Mouse (Mus musculus) limb, embryonic 10.5 days (tissue): Measurements from ENCODE around the gene Adgrb2. TPM values are rescaled to one million over a fixed set of nuclear protein-coding genes. Genes with fewer than 3 reads are reported as not detected.

Experiments used
- DNase-seq: peaks from one replicate; pipeline ENCODE4 v3.0.0-alpha.2; 2017; ENCODE audit warnings: low spot score
- H3K27ac ChIP-seq: fragments of 300-500 bp; sonication (generic); 2 replicates; pipeline ENCODE4 v1.5.1; 2016; ENCODE audit warnings: mild to moderate bottlenecking
- H3K27me3 ChIP-seq: fragments of 300-500 bp; sonication (generic); 2 replicates; pipeline ENCODE4 v1.6.1; 2016; ENCODE audit warnings: low read depth, mild to moderate bottlenecking; ENCODE audit not compliant: poor library complexity, severe bottlenecking
- H3K36me3 ChIP-seq: fragments of 300-500 bp; sonication (generic); 2 replicates; pipeline ENCODE4 v1.6.1; 2016; ENCODE audit warnings: mild to moderate bottlenecking, moderate library complexity
- H3K4me1 ChIP-seq: fragments of 300-500 bp; sonication (generic); 2 replicates; pipeline ENCODE4 v1.6.1; 2016
- H3K4me3 ChIP-seq: fragments of 300-500 bp; sonication (generic); 2 replicates; pipeline ENCODE4 v1.5.1; 2016; ENCODE audit warnings: mild to moderate bottlenecking, moderate library complexity
- H3K9me3 ChIP-seq: fragments of 300-500 bp; sonication (generic); replicated peaks from 2 replicates; pipeline ENCODE4 v1.6.1; 2016; ENCODE audit warnings: mild to moderate bottlenecking
- WGBS: fragments of 180-500 bp; shearing (Covaris S2); methylation state at CpG from one replicate; pipeline ENCODE4 v1.1.7; 2016; 5-methylcytosine and 5-hydroxymethylcytosine counted together
- polyA plus RNA-seq: library from polyadenylated mRNA; unstranded; fragments of >200 nt; fragmentation: Nextera tagmentation; extraction: Ambion mirVana; gene quantifications from 2 replicates; pipeline ENCODE4 v1.2.1, GENCODE M21; 2016

The Adgrb2 gene
- polyA plus RNA-seq, 1 experiment from 2014 or later = 0.84 TPM

DNA sequence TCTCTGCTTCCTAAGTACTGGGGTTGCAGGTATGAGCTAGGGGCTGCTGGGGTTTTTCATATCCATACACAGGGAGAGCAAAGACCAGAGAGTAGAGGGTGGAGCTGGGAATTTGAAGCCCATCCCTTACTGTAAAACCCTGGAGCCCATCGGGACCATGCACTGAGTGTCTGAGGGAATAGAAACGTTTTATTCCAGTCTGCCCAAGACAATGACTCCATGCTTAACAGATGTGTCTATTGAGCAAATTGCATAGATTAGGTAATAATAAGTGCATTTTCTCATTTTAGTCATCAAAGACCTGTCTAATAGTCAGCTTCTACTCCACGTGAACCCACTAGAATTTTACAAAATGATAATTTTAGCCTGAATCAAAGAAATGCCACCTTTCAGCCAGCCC lies 85.9 kb downstream of the Adgrb2 start:
- Histone ChIP-seq H3K4me3 (no peak overlapping the region), H3K36me3 (no peaks in the 10 kb centered on the region), H3K9me3 (no peaks in the 10 kb centered on the region), H3K4me1 (peaks cover 13% of the 10 kb centered on the region), H3K27ac (no peak overlapping the region), H3K27me3 (peaks cover under 1% of the 10 kb centered on the region; the same call in 1 of the 2 replicates)
- DNase-seq = no peak
- WGBS = 83% methylated on average over 3 of the region's 3 CpGs

DNA sequence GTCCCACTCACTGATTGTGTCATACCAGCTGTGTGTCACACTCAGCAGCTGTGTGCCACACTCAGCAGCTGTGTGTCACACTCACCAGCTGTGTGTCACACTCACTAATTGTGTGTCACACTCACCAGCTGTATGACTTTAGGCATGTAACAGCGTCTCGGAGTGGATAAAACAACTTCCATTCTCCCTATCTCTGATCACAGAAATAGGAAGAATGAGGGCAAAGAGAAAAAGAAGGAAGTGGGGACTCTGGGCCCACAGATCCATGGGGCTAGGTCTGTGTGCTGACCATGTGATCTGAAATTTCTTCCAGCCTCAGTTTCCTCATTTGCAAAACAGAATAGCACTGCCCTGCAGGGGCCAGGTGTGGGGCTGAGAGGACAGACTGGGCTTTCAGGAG lies 87.1 kb downstream of the Adgrb2 start:
- no peaks in the 10 kb centered on the region for H3K36me3 ChIP-seq
- peaks cover 7% of the 10 kb centered on the region for H3K4me1 ChIP-seq
- H3K27ac ChIP-seq = no peak overlapping the region
- peaks cover 13% of the 10 kb centered on the region for H3K27me3 ChIP-seq
- 91% methylated on average over 2 of the region's 2 CpGs for WGBS
- H3K4me3 ChIP-seq = no peak overlapping the region
- H3K9me3 ChIP-seq = no peaks in the 10 kb centered on the region
- no peak for DNase-seq

Other genes with a start within 250 kb of the Adgrb2 start
- gene Khdrbs1, start 242.6 kb upstream of the Adgrb2 start, polyA plus RNA-seq = 156 and 179 TPM in 2 replicates
- 298 and 321 TPM in 2 replicates for gene Ptp4a2, start 173.7 kb upstream of the Adgrb2 start, polyA plus RNA-seq
- gene Spocd1, start 55.6 kb upstream of the Adgrb2 start, polyA plus RNA-seq = 0.06 TPM in 1 of 2 replicates, not detected in the other
- 3.9 and 10.2 TPM in 2 replicates for gene Col16a1, start 63.0 kb downstream of the Adgrb2 start, polyA plus RNA-seq
- 71.4 and 73.4 TPM in 2 replicates for gene Pef1, start 117.7 kb downstream of the Adgrb2 start, polyA plus RNA-seq
- 0.18 TPM in 1 of 2 replicates, not detected in the other for gene Hcrtr1, start 154.5 kb downstream of the Adgrb2 start, polyA plus RNA-seq
- 8.0 and 8.1 TPM in 2 replicates for gene Tinagl1, start 190.3 kb downstream of the Adgrb2 start, polyA plus RNA-seq
- not detected in 2 replicates for gene Gm853, start 237.5 kb downstream of the Adgrb2 start, polyA plus RNA-seq